Mouse (Mus musculus) activated CD4-positive, CD25-positive, alpha-beta regulatory T cell, adult 4 months (primary cell): ENCODE data around the gene Ric3. TPM values are rescaled to one million over a fixed set of nuclear protein-coding genes. Genes with fewer than 3 reads are reported as not detected.

ENCODE experiments used
- ATAC-seq: one replicate; pipeline ENCODE4 v1.8.0; 2017
- polyA plus RNA-seq, 2 experiments: library from polyadenylated mRNA; unstranded; fragments of 100-300 nt; shearing (Covaris generic); gene quantifications; one replicate each; pipeline ENCODE4 v1.2.1; 2017

The Ric3 gene
- polyA plus RNA-seq, 2 experiments from 2014 or later, result 0.15 to 0.20 TPM

DNA sequence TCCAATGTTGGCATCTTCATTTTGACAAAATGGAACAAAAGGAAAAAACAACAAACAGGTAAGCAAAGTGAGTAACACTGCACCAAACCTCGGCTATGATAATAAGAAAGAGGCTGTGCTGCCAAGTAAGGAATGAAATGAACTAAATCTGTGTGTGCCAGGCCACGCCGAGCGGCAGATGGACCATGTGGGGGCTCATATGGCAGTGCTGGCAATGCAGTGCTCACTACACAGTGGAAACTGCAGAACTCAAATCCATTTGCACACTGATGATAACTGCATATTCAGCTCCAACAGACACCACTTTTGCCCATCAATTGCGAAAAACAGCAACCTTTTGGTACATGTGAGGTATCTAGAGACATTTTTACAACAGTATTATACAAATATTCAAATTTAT lies 43.7 kb downstream of the Ric3 start:
- ATAC-seq, result no peak

DNA sequence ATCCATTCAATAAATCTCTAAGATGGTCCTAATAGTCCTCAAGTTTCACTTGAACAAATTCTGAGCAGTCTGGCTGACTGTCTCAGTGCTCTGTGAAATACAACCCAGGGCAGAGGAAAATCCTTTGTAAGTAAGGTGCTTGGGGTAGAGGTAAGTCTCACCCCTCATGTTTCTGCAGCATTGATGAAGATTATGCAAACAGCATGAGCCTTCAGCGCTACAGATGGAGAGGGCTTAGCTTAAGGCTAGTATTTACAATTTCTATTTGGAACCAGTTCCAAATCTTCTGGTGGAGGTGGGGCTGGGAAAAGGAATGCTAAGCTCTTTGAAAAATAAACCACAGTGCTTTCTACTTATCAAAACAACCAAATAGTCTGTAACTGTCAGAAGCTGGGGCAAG lies 44.1 kb downstream of the Ric3 start:
- ATAC-seq, result no peak

DNA sequence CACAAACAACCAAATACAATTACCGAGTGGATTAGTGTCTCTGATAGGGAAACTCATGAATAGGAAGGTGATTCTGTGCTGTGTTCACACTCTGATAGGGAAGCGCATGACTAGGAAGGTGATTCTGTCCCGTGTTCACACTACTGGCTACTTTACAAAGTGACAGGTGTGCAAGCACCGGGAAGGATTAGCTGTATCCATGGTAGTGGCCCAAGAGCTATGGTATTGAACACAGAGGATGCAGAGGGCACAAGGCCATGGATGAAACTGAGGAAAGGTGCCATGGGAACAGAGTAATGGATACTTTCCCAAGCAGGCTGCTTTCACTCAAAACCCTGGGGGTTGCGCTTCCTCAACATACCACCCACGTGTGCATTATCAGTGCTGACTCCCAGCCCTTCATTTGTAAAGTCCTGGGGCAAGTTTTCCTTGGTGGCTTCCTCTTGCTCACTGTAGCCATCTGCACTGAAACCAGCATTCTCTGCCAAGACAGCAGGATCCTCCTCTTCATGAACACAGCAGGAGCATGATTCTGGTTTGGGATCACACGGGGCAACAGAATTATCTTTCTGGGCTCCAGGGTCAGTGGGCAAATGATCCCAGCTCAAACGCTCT lies 44.9 kb downstream of the Ric3 start:
- no peak for ATAC-seq

DNA sequence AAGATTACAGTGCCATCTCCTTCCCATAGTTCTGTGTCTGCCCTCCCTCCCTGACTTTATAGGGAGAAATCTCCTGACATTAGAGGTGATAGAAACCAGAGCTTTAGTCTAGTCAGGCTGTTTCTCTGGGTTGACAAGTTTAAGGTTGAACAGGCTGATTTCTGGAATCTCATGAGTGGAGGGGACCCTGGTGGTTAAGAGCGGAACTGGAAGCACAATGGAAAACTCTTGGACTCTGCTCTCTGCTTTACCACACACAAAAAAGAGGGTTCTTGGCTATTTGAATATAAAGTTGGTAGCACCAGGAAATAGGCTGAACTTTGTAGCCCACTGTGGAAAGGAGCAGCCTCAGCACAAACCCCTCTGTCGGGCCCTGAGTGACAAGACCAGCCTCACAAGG lies 51.1 kb downstream of the Ric3 start:
- no peak for ATAC-seq

DNA sequence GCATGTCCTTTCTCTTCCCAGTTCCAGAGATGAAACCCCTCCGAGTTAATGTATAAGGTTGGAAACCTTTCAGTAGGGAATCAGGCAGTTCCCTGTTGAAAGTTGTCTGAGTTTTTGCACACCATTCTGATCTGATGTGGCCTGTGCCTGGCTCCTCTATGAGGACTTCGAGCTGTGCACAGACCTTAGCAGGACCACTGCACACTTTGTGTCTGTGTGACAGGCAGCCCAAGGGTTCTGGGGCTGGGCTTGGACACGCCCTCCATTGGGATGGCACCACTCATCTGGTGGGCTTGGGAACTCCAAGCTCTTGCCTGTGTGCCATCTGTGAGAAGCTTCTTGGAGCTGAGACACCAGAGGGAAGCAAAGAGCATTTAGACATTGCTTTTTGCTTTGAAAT lies 51.8 kb downstream of the Ric3 start:
- no peak for ATAC-seq

DNA sequence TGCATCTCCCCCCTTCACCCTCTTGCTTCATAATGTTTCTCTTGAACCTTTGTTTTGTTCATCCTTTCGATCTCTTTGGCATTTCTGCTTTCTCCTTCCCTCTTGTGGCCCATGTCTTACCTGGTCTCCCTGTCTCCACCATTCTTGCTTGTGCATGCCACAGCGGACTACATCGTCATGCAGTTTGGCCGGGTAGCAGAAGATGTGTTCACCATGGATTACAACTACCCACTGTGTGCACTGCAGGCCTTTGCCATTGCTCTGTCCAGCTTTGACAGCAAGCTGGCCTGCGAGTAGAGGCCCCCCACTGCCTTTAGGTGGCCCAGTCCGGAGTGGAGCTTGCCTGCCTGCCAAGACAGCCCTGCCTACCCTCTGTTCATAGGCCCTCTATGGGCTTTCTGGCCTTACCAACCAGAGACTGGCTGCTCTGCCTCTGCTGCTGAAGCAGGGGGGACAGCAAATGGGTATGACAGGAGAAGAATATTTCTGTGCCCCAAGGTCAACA lies 53.1 kb downstream of the Ric3 start:
- no peak for ATAC-seq

DNA sequence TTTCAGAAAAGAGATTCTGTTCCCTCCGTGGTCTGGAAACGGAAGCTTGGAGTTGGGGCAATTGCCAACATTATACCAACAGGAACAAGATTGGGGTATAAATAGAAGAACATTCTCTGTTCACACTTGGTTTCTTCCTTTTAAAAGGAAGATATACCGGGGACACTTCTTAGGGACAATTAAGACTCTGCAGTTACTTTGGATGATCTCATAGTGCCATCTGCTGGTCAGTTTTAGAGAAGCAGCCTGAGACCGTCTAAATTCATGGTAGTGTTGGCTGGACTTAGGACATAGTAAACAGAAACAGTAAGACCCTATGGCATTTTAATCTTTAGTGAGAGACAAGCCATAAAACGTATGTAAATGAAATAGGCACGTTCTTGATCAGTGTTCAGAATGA lies 54.9 kb downstream of the Ric3 start:
- ATAC-seq, result peak; percentile 71

DNA sequence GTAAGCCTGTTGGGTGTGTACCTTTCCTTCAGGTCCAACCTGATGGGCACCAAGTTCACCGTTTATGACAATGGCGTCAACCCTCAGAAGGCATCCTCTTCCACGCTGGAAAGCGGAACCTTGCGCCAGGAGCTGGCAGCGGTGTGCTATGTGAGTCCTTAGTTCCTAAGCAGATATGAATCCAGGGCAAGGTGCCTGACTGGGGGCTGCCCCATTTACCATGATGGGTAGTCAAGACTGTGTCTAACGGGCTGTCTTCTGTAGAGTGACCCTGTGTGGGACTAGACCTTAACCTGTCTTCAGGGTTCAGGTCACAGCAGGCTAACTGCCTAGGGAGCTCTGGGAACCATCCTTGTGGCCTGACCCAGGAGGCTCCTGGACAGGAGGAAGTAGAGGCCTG lies 55.4 kb downstream of the Ric3 start:
- ATAC-seq, result no peak

DNA sequence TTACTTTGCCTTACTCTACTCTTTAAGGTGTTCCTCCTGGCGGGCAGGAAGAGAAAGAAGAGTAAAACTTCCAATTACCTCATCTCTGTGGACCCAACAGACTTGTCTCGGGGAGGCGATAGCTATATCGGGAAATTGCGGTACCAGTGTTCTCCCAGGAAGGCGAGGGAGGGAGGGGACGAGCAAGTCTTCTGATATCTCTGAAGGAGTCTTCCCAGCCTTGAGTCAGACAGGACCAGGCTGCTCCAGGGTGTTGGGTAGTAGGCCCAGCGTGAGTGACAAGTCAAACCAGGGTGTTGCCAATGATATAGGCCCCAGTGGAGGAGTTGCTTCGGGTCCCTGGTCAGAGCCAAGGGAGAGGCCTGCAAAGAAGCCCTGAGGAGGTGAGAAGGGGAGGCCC lies 56.2 kb downstream of the Ric3 start:
- no peak for ATAC-seq

DNA sequence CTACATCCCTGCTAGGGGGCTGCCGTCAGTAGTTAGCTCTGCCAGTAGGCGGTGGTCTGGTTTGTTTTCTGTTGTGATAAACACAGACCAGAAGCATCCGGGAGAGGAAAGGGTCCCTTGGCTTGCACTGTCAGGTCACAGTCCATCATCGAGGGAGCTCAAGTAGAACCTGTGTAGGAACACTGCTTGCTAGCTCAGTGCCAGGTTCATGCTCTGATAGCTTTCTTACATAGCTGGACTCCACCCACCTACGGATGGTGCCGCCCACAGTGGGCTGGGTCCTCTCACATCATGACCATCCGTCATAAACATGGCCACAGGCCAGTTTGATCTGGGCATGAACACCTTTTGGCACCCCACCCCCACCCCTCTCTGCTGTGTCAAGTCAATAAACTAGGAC lies 57.4 kb downstream of the Ric3 start:
- ATAC-seq, result no peak

DNA sequence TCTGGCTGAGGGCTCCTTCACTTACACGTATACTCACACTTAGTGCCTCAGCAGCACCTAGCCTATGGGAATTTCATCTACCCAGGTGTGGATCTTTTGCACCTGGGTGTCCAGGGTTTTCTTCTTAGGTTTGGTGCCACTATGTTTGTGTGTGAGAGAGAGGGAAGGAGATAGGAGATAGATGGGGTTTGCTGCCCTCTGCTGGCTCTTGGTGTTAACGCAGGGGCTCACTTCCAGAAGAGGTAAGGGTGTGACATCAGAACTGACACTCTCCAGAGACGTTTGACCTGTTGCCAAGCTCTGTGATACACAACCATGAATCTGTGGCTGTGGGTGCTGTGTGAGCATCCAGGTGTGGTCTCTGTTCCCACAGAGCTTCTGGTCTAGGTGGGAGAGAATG lies 61.7 kb downstream of the Ric3 start:
- ATAC-seq, result peak; percentile 63

DNA sequence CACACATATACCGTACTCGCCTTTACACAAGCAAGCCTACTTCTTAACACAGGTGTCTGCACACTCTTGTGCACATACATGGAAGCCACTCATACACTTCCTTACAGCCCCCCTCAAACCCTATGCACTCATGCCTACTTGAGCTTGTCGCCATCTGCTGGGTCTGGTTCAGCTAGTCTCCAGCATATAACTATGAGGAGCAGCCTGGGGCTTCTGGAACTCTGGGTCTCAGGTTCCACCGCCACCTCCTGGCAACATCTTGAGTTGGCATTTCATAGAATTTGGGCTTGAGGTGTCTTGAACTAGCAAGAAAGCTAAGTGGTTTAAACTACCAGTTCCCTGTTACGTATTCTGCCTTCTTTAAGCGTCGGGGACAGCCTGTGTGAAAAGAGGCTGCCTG lies 63.9 kb downstream of the Ric3 start:
- no peak for ATAC-seq

DNA sequence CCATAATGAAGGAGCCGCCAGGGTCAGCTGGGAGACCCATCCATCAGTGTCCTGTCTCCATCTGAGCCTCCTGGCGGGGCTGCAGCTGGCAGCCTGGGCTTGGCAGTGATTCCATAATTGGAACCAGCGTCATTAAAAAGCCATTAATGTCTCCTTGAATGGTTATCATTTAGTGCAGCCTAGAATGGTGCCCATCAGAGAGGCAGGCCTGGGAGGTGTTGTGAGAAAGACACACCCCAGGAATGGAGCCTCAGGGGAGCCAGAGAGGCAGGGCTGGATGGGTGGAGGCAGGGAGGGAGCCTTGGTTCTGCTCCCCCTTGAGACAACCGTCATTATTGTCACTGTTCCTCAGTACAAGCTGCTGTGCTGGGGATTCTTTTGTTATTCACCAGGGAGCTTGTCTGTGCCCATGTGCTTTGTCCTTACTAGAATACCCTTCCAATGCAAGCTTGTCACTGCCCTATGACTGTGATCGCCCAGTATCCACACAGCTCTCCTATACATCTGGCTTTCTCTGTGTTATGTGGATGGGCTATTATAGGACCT lies 66.7 kb downstream of the Ric3 start:
- no peak for ATAC-seq

DNA sequence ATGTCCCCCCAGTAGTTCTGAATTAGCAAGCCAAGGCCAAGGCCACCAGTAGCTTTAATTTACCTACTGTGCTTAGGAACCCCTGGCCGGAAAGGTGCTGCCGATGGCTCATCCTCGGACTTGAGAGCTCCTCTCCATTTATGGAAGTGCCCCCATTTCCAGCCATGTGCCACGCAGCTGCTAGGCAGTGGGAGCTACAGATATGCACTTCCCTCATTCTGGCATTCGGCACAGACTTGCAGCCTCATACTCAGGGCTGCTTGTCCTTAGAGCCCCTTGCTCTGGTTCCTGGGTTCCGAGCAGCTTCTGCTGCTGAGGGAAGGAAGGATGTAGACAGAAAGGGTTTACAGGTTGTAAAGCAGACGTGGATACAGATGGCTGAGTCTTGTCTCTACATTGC lies 68.3 kb downstream of the Ric3 start:
- no peak for ATAC-seq

DNA sequence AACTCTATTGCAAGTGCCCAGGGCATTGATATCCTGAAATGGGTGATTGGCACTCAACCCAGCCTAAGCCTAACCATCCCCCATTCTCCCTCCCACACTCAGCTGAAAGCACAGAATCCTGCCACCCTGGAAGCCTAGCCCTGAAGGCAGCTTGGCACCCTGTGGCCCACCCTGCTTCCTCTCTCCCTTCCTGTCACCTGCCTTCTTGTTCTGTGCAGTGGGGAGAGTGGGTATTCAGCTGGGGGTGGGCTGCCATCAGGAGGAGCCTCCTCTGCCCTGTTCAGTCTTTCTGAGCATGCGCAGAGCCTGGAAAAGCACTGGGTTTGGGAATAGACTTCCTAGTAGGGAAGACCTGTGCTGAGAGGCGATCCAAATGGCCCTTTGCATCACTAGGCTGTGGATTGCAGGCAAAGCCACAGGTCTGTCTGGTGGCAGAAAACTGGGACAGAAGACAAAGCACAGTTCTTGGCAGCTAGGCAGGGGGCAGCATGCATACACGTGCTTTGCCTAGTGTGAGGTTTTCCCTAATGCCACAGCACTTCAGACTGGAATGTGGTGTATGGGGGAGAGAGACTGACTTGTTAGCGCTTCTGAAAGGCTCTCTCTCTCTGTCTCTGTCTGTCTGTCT lies 70.0 kb downstream of the Ric3 start:
- no peak for ATAC-seq

DNA sequence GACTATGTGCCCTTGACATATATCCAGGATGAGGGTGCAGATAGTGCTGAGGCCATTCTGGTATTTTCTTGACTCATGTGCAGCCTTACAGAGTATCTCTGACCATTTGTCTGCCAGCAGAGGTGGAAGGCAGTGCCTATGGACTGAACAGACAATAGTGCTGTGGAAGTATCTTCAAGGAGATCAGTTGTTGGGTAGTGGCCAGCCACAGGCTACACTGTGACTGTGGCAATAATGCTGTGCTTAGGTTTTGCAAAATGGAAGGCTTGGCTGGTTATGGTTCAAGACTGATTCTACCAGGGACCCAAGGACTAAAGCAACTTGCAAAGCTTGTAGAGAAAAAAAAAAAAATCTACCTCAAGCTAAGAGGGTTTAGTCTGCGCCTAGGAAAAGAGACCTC lies 70.6 kb downstream of the Ric3 start:
- ATAC-seq, result no peak

DNA sequence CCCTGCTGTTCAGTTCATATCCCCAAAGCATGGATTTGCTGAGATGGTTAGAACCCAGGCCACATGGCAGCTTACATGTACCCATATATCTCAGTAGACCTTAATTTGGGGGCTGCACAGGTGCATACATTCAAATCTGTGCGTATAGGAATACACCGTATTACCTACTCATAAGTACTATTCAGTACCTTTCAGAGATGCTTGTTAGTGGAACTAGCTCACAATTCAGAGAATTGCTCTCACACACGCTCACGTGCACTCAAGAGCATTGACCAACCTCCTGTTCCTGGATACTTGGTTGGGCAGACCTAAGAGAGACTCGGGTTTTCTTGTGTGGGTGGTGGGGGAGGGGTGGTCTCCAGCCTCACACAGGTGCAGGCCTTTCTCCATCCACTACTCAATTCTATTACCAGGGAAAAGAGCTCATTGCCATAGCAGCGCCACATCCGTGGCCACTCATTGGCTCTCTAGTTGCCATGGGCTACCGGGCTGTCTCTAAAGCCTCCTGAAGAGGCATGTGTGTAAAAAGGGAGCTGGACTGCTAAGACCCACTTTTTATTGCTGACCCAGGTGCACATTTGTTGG lies 71.4 kb downstream of the Ric3 start:
- no peak for ATAC-seq

DNA sequence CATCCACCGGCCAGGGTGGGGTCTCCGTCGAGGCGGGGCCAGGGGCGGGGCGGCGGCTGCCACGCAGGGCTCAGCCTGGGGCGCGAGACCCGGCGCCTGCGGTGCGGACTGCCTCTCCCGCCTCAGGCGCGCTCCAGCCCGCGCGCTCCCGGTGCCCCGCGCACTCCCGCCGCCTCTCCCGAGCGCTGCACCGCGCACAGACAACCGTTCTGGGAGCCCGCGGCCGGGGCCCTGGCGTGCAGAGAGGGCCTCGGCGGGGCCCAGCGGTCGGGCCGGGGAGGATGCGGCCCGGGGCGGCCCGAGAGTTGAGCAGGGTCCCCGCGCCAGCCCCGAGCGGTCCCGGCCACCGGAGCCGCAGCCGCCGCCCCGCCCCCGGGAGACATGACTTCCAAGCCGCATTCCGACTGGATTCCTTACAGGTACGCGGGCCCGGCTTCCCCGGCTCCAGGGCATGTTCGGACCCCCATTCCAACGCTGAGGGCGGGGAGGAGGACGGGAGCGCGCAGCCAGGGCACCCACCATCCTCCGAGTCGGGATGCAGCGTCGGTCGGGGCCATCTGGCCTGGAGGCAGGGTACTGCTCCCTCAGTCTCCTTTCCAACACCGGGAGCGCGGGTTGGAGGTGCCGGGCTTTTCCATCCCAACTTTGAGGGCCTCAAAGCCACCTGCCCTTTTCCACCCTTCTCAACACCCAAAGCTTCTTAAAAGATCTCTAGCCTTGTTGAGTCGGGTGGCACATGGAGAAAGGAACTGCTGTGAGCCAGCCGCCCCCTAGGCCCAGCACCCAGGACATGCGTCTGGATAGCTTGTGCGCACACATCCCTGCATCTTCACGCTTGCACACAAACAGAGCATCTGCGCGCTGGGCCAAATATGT lies 72.2 kb downstream of the Ric3 start:
- ATAC-seq, result no peak

DNA sequence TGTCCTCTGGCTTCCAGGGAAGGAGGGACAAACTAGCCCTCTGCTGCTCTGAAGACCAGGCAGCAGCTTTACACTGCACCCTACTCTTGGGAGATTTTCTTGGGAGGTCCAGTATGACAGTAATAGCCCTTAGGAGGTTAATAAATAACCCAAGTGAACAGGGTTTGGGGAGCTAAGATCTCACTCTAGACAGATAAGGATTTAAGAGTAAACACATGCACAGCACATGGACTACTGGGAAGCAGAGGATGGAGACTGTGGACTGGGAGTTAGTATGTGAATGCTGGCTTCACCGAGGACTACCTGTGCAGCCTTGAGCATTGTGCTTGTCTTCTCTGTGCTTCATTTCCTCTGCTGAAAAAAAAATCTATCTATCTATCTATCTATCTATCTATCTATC lies 73.9 kb downstream of the Ric3 start:
- ATAC-seq, result no peak

DNA sequence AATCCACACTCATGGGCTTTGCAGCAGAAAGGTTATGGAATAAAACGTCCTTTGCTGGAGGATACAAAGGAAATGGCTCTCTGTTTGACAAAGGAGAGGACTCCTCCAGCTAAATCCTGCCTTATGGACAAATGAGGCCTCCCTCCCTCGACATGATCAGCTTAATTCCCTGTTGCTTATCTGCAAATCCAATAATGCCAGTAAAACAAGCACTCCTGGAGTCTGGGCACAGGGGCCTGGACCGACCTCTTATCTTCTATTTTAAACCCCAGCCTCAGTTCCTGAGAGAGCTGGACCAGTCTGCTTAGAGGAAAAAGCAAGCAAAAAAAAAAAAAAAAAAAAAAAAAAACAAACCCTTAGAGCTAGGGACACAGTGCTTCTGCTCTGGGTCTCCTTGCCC lies 79.5 kb downstream of the Ric3 start:
- no peak for ATAC-seq

DNA sequence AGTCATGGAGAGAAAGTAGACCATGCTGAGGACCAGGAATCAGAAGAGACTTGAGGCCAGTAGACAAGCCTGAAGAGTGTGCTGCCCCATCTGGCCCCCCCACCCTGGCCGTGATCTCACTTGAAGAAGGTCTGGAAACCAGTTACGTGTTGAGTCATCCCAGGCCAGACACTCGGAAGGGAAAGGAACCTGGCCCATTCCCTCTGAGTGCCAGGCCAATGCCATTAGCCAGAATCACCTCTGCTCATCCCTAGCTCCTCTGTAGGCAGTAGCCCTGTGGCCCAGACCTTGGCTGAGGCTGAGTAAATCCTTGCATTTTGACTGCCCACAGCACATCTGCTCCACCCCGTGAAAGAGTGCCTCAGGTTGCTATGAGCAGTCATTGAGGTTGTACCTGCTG lies 81.2 kb downstream of the Ric3 start:
- no peak for ATAC-seq

DNA sequence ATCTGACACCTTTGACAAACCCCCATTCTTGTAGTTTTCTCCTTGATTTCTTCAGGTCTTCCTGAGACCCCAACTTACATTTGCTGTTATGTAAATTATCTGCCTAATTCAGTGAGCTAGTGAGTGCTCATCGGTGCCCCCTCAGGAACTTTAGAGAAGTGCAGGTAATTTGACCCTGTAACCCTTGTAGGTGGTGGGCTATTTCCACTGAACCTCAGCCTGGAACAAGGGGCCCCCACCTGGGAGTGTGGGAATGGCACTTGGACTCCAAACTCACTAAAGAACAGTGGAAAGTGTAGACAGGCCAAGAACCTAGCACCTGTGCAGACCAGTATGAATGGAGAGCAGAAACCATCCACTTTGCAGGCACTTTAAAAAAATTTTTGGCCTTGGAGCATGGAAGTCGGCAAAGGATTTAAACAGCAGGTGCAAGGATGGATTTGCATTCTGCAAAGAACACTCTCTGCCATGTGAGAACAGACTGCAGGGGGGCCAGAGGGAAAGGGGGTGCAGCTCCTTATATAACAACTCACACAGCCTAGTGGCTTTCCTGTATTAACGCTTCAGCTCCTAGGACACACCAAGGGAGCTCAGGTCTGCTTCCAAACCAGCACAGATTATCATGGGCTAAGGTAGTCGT lies 82.7 kb downstream of the Ric3 start:
- no peak for ATAC-seq

DNA sequence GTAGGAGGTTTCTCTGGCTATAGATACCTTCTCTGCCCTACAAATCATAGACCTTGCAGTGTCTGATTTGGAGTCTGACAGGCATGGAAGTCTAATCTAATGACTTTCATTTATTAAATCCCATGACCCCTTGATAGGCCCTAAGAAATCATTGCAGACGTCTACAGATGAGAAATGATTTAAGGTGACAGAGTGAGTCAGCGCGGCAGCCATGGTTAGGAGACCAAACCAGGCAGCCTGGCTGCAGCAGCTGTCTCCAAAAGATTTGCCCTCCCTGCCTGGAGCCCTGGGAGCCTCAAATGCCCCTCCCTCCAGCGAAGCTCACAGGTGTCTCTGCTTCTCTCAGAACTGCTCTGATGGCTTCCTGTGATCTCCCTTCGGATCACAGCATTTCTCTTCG lies 87.0 kb downstream of the Ric3 start:
- ATAC-seq, result no peak
